Mouse (Mus musculus) ES-E14 (cell line): ENCODE results near the gene H2-M2. TPM values are rescaled to one million over a fixed set of nuclear protein-coding genes. Genes with fewer than 3 reads are reported as not detected.

Source experiments
- DNase-seq: peaks from one replicate; pipeline ENCODE4 v3.0.0-alpha.2; 2013; ENCODE audit warnings: low read depth, low spot score
- H3K27ac ChIP-seq: 2 replicates; pipeline ENCODE4 v1.5.1; 2012; ENCODE audit warnings: low read depth, mild to moderate bottlenecking, low read length, moderate library complexity, mixed read lengths; ENCODE audit not compliant: poor library complexity, insufficient read depth, severe bottlenecking
- H3K36me3 ChIP-seq: 2 replicates; pipeline ENCODE4 v1.6.1; 2012; ENCODE audit warnings: mild to moderate bottlenecking, low read length, moderate library complexity, mixed read lengths; ENCODE audit not compliant: control insufficient read depth, poor library complexity, insufficient read depth, severe bottlenecking
- H3K4me1 ChIP-seq, 2 experiments: fragments of 150-350 bp in 1 of 2; sonication (generic) in 1 of 2; 2 replicates each; pipeline ENCODE4 v1.6.1; 2012; ENCODE audit warnings: low read length in 2 of 2, mild to moderate bottlenecking in 1 of 2, mixed read lengths in 1 of 2; ENCODE audit not compliant: control insufficient read depth in 2 of 2, insufficient read depth in 2 of 2, poor library complexity in 1 of 2
- H3K4me3 ChIP-seq, 2 experiments: fragments of 150-350 bp in 1 of 2; sonication (generic) in 1 of 2; 2 replicates each; pipeline ENCODE4 v1.5.1; 2012; ENCODE audit warnings: low read length in 2 of 2, low read depth in 1 of 2, mild to moderate bottlenecking in 1 of 2, mixed read lengths in 1 of 2; ENCODE audit not compliant: insufficient read depth in 1 of 2, poor library complexity in 1 of 2, severe bottlenecking in 1 of 2
- H3K9ac ChIP-seq: 2 replicates; pipeline ENCODE4 v1.6.1; 2012; ENCODE audit warnings: low read depth, mild to moderate bottlenecking, low read length, mixed read lengths; ENCODE audit not compliant: poor library complexity, insufficient read depth, severe bottlenecking
- H3K9me3 ChIP-seq: fragments of 150-350 bp; sonication (generic); 2 replicates; pipeline ENCODE4 v1.6.1; 2012; ENCODE audit warnings: low read depth, mild to moderate bottlenecking, low read length; ENCODE audit not compliant: control insufficient read depth, insufficient read depth
- CHD2 ChIP-seq: IDR thresholded peaks from 2 replicates; pipeline ENCODE4 v1.6.1; 2014; ENCODE audit warnings: mild to moderate bottlenecking, low read depth, low read length, inconsistent platforms
- HCFC1 ChIP-seq: IDR thresholded peaks from 2 replicates; pipeline ENCODE4 v1.6.1; 2012; ENCODE audit warnings: low read length, inconsistent platforms, borderline replicate concordance; ENCODE audit not compliant: insufficient read depth
- MAFK ChIP-seq: IDR thresholded peaks from 2 replicates; pipeline ENCODE4 v1.6.1; 2014; ENCODE audit warnings: mild to moderate bottlenecking, low read depth, low read length, inconsistent platforms; ENCODE audit not compliant: insufficient read depth
- ZC3H11A ChIP-seq: IDR thresholded peaks from 2 replicates; pipeline ENCODE4 v1.6.1; 2012; ENCODE audit warnings: low read depth, mild to moderate bottlenecking, inconsistent platforms, low read length, borderline replicate concordance
- ZNF384 ChIP-seq: IDR thresholded peaks from 2 replicates; pipeline ENCODE4 v1.6.1; 2012; ENCODE audit warnings: low read depth, low read length, inconsistent platforms
- in situ Hi-C, 2 experiments: fragments of 600-800 bp; cut with MboI; formaldehyde crosslinking; loops; one replicate each; pipeline ENCODE4 v1.15.1; 2025; ENCODE audit warnings: low sequenced_read_pairs in 2 of 2, inconsistent platforms in 1 of 2; ENCODE audit not compliant: unreplicated experiment in 2 of 2
- total RNA-seq: library from RNA; depleted of rRNA; stranded (reverse); fragments of 300-350 nt; gene quantifications from 2 replicates; pipeline ENCODE4 v1.2.3, GENCODE M21; 2012; rRNA removed

H2-M2 gene
- total RNA-seq, 1 experiment: 0.27 TPM

GRCm38 (mm10) chr17:37458616-37459015, 24.7 kb downstream of the H2-M2 start, which contains the start of gene Olfr109:
Gene Olfr109, plus strand, starts transcription at chr17:37458916.
- H3K9me3 ChIP-seq: no peaks in the 10 kb centered on the region
- in situ Hi-C loops: no loop called here
- no peaks in the 10 kb centered on the region for H3K36me3 ChIP-seq
- no peak for DNase-seq
- no peaks in the 10 kb centered on the region for H3K4me1 ChIP-seq
- no peak for TF ChIP-seq MAFK
- no peak within 1 kb of the TSS for H3K4me3 ChIP-seq
- no peak within 1 kb of the TSS for H3K9ac ChIP-seq
- H3K27ac ChIP-seq: no peak within 1 kb of the TSS

- DNase-seq: no peak
- in situ Hi-C loops: no loop called here
- no peaks in the 10 kb centered on the region for H3K36me3 ChIP-seq
- H3K4me3 ChIP-seq: no peak within 1 kb of the TSS
- no peak for TF ChIP-seq MAFK
- TF ChIP-seq CHD2: no peak
- TF ChIP-seq HCFC1: no peak
- no peak for TF ChIP-seq ZC3H11A
- TF ChIP-seq ZNF384: no peak
- H3K4me1 ChIP-seq: no peaks in the 10 kb centered on the region
- H3K9ac ChIP-seq: no peak within 1 kb of the TSS
- H3K9me3 ChIP-seq: no peaks in the 10 kb centered on the region
- no peak within 1 kb of the TSS for H3K27ac ChIP-seq
Observed at GRCm38 (mm10) chr17:37445180-37445579, 38.2 kb downstream of the H2-M2 start, which contains the start of gene Olfr108. Gene Olfr108, plus strand, starts transcription at chr17:37445480.

Other genes with a start within 250 kb of the H2-M2 start
- gene Olfr97, start 246.2 kb downstream of the H2-M2 start, total RNA-seq: not detected in 2 replicates
- not detected in 2 replicates for gene Olfr98, start 219.8 kb downstream of the H2-M2 start, total RNA-seq
- gene H2-M3, start 213.3 kb downstream of the H2-M2 start, total RNA-seq: 3.5 and 6.8 TPM in 2 replicates
- gene Olfr99, start 200.1 kb downstream of the H2-M2 start, total RNA-seq: not detected in 2 replicates
- gene Olfr101, start 179.2 kb downstream of the H2-M2 start, total RNA-seq: not detected in 2 replicates
- not detected in 2 replicates for gene Olfr102, start 166.5 kb downstream of the H2-M2 start, total RNA-seq
- gene Olfr103, start 143.9 kb downstream of the H2-M2 start, total RNA-seq: not detected in 2 replicates
- not detected in 2 replicates for gene Olfr104-ps, start 124.0 kb downstream of the H2-M2 start, total RNA-seq
- gene Olfr105-ps, start 104.5 kb downstream of the H2-M2 start, total RNA-seq: not detected in 2 replicates
- gene Olfr106-ps, start 93.2 kb downstream of the H2-M2 start, total RNA-seq: not detected in 2 replicates
- gene Olfr107, start 84.3 kb downstream of the H2-M2 start, total RNA-seq: not detected in 2 replicates
- gene Olfr108, start 38.1 kb downstream of the H2-M2 start, total RNA-seq: not detected in 2 replicates
- gene Olfr109, start 24.6 kb downstream of the H2-M2 start, total RNA-seq: not detected in 2 replicates
- not detected in 2 replicates for gene Olfr110, start 8.9 kb upstream of the H2-M2 start, total RNA-seq
- gene Olfr111, start 24.5 kb upstream of the H2-M2 start, total RNA-seq: not detected in 2 replicates
- gene Olfr112, start 85.9 kb upstream of the H2-M2 start, total RNA-seq: not detected in 2 replicates
- not detected in 2 replicates for gene Olfr113, start 94.1 kb upstream of the H2-M2 start, total RNA-seq
- not detected in 2 replicates for gene Olfr114, start 109.2 kb upstream of the H2-M2 start, total RNA-seq
- not detected in 2 replicates for gene Olfr115, start 143.6 kb upstream of the H2-M2 start, total RNA-seq
- not detected in 2 replicates for gene Olfr116, start 143.6 kb upstream of the H2-M2 start, total RNA-seq
- not detected in 2 replicates for gene Olfr117, start 180.2 kb upstream of the H2-M2 start, total RNA-seq
- gene Olfr118, start 183.4 kb upstream of the H2-M2 start, total RNA-seq: 0.13 and 0.16 TPM in 2 replicates
- gene Olfr119, start 213.0 kb upstream of the H2-M2 start, total RNA-seq: not detected in 2 replicates
- gene Olfr120, start 238.3 kb upstream of the H2-M2 start, total RNA-seq: not detected in 2 replicates